Mouse (Mus musculus) central nervous system, embryonic 18 days (tissue): ENCODE results near the gene Spryd4. TPM values are rescaled to one million over a fixed set of nuclear protein-coding genes. Genes with fewer than 3 reads are reported as not detected.

Source experiments
- polyA plus RNA-seq: library from polyadenylated mRNA; depleted of rRNA; stranded (reverse); fragments of >200 nt; gene quantifications from 2 replicates; pipeline ENCODE4 v1.2.3, GENCODE M21; 2012; rRNA removed

The Spryd4 gene
- polyA plus RNA-seq = 13.7 and 13.9 TPM in 2 replicates

DNA sequence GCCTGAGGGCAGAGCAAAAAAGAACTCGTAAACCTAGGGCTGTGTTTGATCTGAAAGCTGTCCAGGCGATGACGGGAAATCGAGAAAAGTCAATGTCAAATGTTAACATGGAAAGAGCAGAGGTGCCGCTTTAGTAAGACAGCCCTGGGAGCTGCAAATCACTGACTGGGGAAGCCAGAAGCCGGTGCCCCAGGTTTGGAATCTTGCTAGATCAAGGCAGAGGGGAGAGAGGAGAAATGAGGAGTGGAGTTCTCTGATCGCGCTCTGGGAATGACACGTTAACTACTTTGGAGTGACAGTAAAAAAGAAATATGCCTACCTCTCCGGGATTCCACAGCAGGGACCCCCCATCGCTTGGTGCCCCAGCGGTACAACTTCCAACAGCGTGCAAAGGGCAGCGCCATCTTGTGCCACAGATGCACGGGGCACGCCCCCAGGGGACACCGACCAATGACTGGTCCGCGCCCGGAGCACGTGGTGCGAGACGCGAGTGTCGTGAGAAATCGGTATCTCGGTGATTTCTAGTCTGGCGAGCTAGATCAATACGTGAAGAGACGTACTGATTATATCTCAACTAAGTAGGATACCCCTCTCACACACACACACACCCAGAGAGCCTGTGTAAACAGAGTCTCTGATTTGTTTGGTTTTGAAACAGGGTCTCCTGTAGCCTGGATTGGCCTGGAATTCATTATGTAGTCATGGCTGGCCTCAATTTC is at the start of gene Spryd4:
Gene Spryd4 (minus strand): TSS at position 418 of the 719 bp plus-strand sequence.

DNA sequence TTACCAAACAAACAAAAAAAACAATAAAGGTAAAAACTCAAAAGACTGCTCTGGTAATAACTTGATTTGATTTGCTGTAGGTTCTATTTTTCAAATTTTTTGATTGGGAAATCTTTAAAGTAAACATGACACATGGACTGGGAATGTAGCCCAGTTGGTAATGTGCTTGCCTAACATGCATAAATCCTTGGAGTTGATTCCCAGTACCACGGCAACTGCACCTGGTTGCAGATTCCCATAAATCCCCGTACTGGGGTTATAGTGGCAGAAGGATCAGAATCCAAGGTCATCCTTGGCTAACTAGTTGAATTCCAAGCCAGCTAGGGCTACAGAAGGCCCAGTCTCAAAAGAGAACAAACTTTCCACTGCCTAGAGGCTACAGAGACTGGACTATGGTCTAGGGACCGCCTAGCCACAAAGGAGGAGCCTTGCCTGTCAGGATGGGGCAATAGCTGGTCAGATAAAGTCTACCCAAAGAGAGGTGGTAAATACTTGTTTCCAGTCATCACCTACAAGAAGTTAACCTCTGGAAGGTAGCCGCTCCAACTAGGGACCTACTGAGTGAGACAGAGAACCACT is 42.2 kb upstream of the Spryd4 start, which contains the start of gene Apon:
Gene Apon (plus strand): TSS at position 420 of the 579 bp plus-strand sequence.

DNA sequence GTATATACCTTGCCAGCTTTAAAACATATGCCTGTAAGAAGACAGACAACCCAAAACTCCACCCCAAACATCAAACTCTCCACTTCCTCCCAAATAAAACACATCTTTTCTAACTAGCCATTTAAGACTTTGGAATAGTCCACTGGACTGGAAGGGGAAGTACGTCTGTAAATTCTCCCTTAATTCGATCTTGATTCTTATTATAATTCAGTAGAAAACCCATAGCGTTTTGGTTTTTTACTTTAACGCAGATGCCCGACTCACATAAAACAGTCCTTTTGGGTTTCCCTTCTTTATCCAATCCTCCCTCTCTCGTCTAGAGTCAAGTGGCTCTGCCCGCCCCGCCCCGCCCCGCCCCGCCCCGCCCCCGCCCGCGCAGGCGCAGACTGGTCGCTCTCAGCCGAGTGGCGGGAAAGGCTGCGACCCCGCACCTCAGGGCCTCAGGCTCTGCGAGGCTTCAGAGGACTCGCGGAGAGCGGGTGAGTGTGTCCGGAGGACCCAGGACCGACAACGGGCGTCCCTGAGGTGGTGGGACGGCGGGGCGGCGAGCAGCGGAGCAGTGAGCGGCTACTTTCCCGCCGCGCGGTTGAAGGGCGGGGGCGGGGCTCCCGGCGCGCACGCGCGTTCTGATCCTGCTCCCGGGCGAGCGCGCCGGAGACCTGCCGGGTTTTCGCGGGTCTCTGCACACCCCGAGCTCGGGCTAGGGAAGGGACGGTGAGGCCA is 20.3 kb upstream of the Spryd4 start, which contains the start of gene Timeless:
Gene Timeless (plus strand): TSS at position 369 of the 723 bp plus-strand sequence.

DNA sequence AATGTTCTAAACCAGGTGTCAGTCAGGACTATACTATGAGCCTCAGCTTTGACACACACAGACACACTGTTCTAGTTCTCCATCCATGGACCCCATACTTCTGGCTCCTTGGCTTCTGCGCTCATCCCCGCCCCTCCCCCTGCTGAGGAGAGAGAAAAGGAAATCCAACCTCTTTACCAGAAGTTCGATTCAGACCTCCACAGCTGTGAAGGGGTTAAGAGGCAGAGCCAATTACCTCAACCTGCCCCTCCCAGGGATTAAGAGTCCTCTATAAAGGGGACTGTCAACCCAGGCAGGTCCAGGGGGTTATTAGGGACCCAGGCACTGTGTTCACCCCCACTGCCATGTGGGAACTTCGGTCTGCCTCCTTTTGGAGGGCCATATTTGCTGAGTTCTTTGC is 13.9 kb upstream of the Spryd4 start, which contains the start of gene Mip:
Gene Mip (plus strand): TSS at position 301 of the 400 bp plus-strand sequence.

DNA sequence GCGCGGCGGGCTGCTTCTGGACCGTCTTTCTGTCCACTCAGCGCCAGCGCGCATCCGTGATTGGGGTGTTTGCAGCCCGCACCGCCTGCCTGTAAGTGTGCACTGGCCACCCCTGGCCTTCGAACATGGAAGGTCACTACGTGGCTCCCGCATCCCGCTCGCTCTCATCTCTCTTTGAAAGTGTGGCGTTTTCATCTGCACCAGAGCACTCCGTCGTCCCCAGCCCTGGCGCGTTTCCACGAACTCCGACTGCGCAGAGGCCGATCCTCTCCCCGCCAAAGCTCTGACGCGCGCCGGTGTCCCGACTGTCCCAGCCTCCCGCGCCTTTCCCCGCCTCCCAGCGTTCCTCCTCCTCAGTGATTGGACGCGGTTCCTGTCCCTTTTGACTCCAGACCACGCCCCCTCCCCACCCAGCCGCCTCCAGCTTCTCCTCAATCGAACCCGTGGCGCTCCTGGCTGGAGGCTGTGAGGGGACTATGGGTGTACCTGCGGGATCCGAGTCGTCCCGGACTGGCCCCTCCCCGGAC is 17.5 kb downstream of the Spryd4 start, which contains the start of gene Gls2:
Gene Gls2 (plus strand): TSS at position 434 of the 527 bp plus-strand sequence.

DNA sequence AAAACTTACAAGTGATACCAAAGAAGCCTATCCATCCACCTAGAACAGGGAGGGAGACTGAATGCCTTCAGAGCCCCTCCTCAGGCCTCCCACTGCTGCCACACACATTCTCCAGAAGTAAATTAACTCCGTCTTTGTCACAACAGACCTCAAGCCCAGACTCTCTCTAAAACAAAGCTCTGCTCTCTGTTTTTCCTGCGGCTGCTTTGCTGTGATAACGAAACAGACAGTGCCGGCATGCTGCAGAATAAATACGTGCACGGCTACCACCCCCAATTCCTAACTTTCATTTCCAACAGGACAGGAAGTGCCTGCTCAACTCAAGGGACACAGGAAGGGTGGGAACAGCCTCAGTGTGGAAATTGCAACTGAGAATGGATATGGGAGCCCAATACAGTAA is 31.6 kb downstream of the Spryd4 start, which contains the start of gene Rbms2:
Gene Rbms2 (minus strand): TSS at position 309 of the 400 bp plus-strand sequence.

Other genes starting within 250 kb of the Spryd4 start
- gene Hsd17b6, start 204.2 kb downstream of the Spryd4 start, polyA plus RNA-seq = not detected in 2 replicates
- 28.8 and 29.3 TPM in 2 replicates for gene Prim1, start 196.6 kb downstream of the Spryd4 start, polyA plus RNA-seq
- gene Naca, start 176.2 kb downstream of the Spryd4 start, polyA plus RNA-seq = 338 and 351 TPM in 2 replicates
- gene Ptges3, start 152.9 kb downstream of the Spryd4 start, polyA plus RNA-seq = 78.8 and 81.9 TPM in 2 replicates
- gene Atp5b, start 128.5 kb downstream of the Spryd4 start, polyA plus RNA-seq = 1,417 and 1,472 TPM in 2 replicates
- gene Baz2a, start 120.2 kb downstream of the Spryd4 start, polyA plus RNA-seq = 23.7 and 23.9 TPM in 2 replicates
- 15.2 and 16.2 TPM in 2 replicates for gene Rbms2, start 31.5 kb downstream of the Spryd4 start, polyA plus RNA-seq
- 4.4 and 4.9 TPM in 2 replicates for gene Gls2, start 17.4 kb downstream of the Spryd4 start, polyA plus RNA-seq
- gene Mip, start 14.0 kb upstream of the Spryd4 start, polyA plus RNA-seq = 0.05 and 0.11 TPM in 2 replicates
- gene Timeless, start 20.3 kb upstream of the Spryd4 start, polyA plus RNA-seq = 8.5 and 8.8 TPM in 2 replicates
- gene Apon, start 42.3 kb upstream of the Spryd4 start, polyA plus RNA-seq = 0.12 TPM in 2 replicates
- 0.12 and 0.17 TPM in 2 replicates for gene Apof, start 56.9 kb upstream of the Spryd4 start, polyA plus RNA-seq
- 33.4 and 33.7 TPM in 2 replicates for gene Stat2, start 58.8 kb upstream of the Spryd4 start, polyA plus RNA-seq
- 0.12 and 0.13 TPM in 2 replicates for gene Il23a, start 86.9 kb upstream of the Spryd4 start, polyA plus RNA-seq
- 30.4 and 30.5 TPM in 2 replicates for gene Pan2, start 91.5 kb upstream of the Spryd4 start, polyA plus RNA-seq
- 88.9 and 96.2 TPM in 2 replicates for gene Cnpy2, start 110.7 kb upstream of the Spryd4 start, polyA plus RNA-seq
- 197 and 201 TPM in 2 replicates for gene Cs, start 125.9 kb upstream of the Spryd4 start, polyA plus RNA-seq
- gene Coq10a, start 157.2 kb upstream of the Spryd4 start, polyA plus RNA-seq = 86.2 and 87.5 TPM in 2 replicates
- 41.2 and 46.4 TPM in 2 replicates for gene Ankrd52, start 165.3 kb upstream of the Spryd4 start, polyA plus RNA-seq
- 0.53 and 0.54 TPM in 2 replicates for gene Slc39a5, start 189.4 kb upstream of the Spryd4 start, polyA plus RNA-seq
- 95.9 and 102 TPM in 2 replicates for gene Nabp2, start 199.7 kb upstream of the Spryd4 start, polyA plus RNA-seq
- 84.4 and 89.6 TPM in 2 replicates for gene Rnf41, start 199.8 kb upstream of the Spryd4 start, polyA plus RNA-seq
- 299 and 327 TPM in 2 replicates for gene Smarcc2, start 247.4 kb upstream of the Spryd4 start, polyA plus RNA-seq